Mouse (Mus musculus): Measurements from ENCODE around the gene Rgl3.

DNA sequence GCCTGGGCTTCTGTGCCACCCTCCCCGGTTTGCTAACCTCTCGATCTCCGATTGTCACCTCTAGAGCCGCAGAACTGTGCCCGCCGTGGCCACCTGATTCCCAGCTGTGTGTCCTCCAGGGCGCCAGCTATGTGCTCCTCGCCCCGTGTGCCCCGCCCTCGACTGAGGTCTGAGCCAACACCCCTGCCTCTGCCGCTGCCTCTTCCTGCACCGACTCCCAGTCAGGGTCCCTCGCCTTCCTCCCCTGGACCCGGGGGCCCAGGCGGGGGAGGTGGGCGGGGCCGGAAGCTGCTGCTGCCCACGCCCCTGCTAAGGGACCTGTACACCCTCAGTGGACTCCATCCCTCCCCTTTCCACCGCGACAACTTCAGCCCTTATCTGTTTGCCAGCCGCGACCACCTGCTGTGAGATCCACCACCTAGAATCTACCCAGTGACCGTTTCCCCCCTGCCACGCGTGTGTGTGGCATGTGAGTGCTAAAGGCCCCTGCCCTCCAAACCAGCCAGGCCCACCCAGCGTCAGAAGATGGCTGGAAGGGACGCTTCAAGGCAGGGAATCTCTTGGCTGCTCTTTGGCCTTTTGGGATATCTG lies 41.6 kb downstream of the Rgl3 start:
- TF ChIP-seq CTCF (conservative IDR thresholded peaks at IDR 0.05 in 1 of 2, IDR thresholded peaks at IDR 0.05 in 1 of 2; ENCODE audit: low read depth in 2 of 2, low read length in 2 of 2) = no peak
- no peak for TF ChIP-seq ZC3H11A (IDR thresholded peaks at IDR 0.05; ENCODE audit: low read depth, low read length)
- TF ChIP-seq ZKSCAN1 (IDR thresholded peaks at IDR 0.05; ENCODE audit: borderline replicate concordance, low read depth, low read length) = no peak
- TF ChIP-seq HCFC1 (IDR thresholded peaks at IDR 0.05; ENCODE audit: low read depth, low read length) = no peak
- no peak for TF ChIP-seq USF2 (conservative IDR thresholded peaks at IDR 0.05; ENCODE audit: low read depth, low read length)
- no peak for TF ChIP-seq POLR2A (IDR thresholded peaks at IDR 0.05; ENCODE audit: low read depth, low read length)
- no peak for TF ChIP-seq ZNF384 (IDR thresholded peaks at IDR 0.05; ENCODE audit: low read depth, low read length)
- TF ChIP-seq EP300 (IDR thresholded peaks at IDR 0.05; ENCODE audit: low read length) = no peak
